Mouse (Mus musculus): ENCODE measurements around the gene Myo16. TPM values are rescaled to one million over a fixed set of nuclear protein-coding genes. Genes with fewer than 3 reads are reported as not detected.

Myo16 gene
- total RNA-seq, 4 experiments from 2014 or later, result 27.3 to 32.6 (median 29.7) TPM

- DNase-seq (ENCODE audit: low spot score in 2 of 2), result no peak
Observed at GRCm38 (mm10) chr8:10606816-10607209, 453.1 kb downstream of the Myo16 start.

- DNase-seq (ENCODE audit: low spot score in 2 of 2), result no peak
Observed at GRCm38 (mm10) chr8:10611636-10612035, 457.9 kb downstream of the Myo16 start.

GRCm38 (mm10) chr8:10613371-10613770, 459.7 kb downstream of the Myo16 start:
- DNase-seq (ENCODE audit: low spot score in 2 of 2), result no peak

- no peak for DNase-seq (ENCODE audit: low spot score in 2 of 2)
Observed at GRCm38 (mm10) chr8:10619689-10620088, 466.0 kb downstream of the Myo16 start.

- no peak for DNase-seq (ENCODE audit: low spot score in 2 of 2)
Observed at GRCm38 (mm10) chr8:10625262-10625661, 471.6 kb downstream of the Myo16 start.

GRCm38 (mm10) chr8:10628725-10629124, 475.0 kb downstream of the Myo16 start:
- no peak for DNase-seq (ENCODE audit: low spot score in 2 of 2)

- DNase-seq (ENCODE audit: low spot score in 2 of 2), result no peak
Observed at GRCm38 (mm10) chr8:10629862-10630261, 476.2 kb downstream of the Myo16 start.

- DNase-seq (ENCODE audit: low spot score in 2 of 2), result no peak
Observed at GRCm38 (mm10) chr8:10631006-10631405, 477.3 kb downstream of the Myo16 start.

- DNase-seq (ENCODE audit: low spot score in 2 of 2), result no peak
Observed at GRCm38 (mm10) chr8:10632603-10633002, 478.9 kb downstream of the Myo16 start.

GRCm38 (mm10) chr8:10633360-10634140, 479.8 kb downstream of the Myo16 start:
- DNase-seq (ENCODE audit: low spot score in 2 of 2), result no peak

GRCm38 (mm10) chr8:10634421-10634820, 480.7 kb downstream of the Myo16 start:
- no peak for DNase-seq (ENCODE audit: low spot score in 2 of 2)

GRCm38 (mm10) chr8:10638871-10639270, 485.2 kb downstream of the Myo16 start:
- DNase-seq (ENCODE audit: low spot score in 2 of 2), result no peak

- DNase-seq (ENCODE audit: low spot score in 2 of 2), result no peak
Observed at GRCm38 (mm10) chr8:10640176-10640810, 486.6 kb downstream of the Myo16 start.

GRCm38 (mm10) chr8:10640859-10641258, 487.1 kb downstream of the Myo16 start:
- no peak for DNase-seq (ENCODE audit: low spot score in 2 of 2)

GRCm38 (mm10) chr8:10641343-10641742, 487.6 kb downstream of the Myo16 start:
- no peak for DNase-seq (ENCODE audit: low spot score in 2 of 2)

GRCm38 (mm10) chr8:10643244-10643643, 489.5 kb downstream of the Myo16 start:
- no peak for DNase-seq (ENCODE audit: low spot score in 2 of 2)

GRCm38 (mm10) chr8:10644481-10644880, 490.8 kb downstream of the Myo16 start:
- no peak for DNase-seq (ENCODE audit: low spot score in 2 of 2)

- DNase-seq (ENCODE audit: low spot score in 2 of 2), result no peak
Observed at GRCm38 (mm10) chr8:10645740-10646139, 492.0 kb downstream of the Myo16 start.

- no peak for DNase-seq (ENCODE audit: low spot score in 2 of 2)
Observed at GRCm38 (mm10) chr8:10646485-10646884, 492.8 kb downstream of the Myo16 start.

GRCm38 (mm10) chr8:10651546-10652315, 498.0 kb downstream of the Myo16 start:
- DNase-seq (ENCODE audit: low spot score in 2 of 2), result no peak

- no peak for DNase-seq (ENCODE audit: low spot score in 2 of 2)
Observed at GRCm38 (mm10) chr8:10653282-10653681, 499.6 kb downstream of the Myo16 start.

GRCm38 (mm10) chr8:10654922-10655518, 501.3 kb downstream of the Myo16 start:
- no peak for DNase-seq (ENCODE audit: low spot score in 2 of 2)

Data from left cerebral cortex, adult 8-10 months (tissue).